Mouse (Mus musculus) midbrain, embryonic 16.5 days (tissue): ENCODE data around the gene Ppfia2. TPM values are rescaled to one million over a fixed set of nuclear protein-coding genes. Genes with fewer than 3 reads are reported as not detected.

Experiments
- ATAC-seq: fragments of 200-750 bp; cut with Nextera tagmentation; 2 replicates; pipeline ENCODE4 v1.8.0; 2017; ENCODE audit warnings: moderate TSS enrichment
- H3K27ac ChIP-seq: fragments of 300-500 bp; sonication (generic); 2 replicates; pipeline ENCODE4 v1.5.1; 2014; ENCODE audit warnings: mild to moderate bottlenecking, low read length, mixed read lengths
- H3K27me3 ChIP-seq: fragments of 300-500 bp; sonication (generic); 2 replicates; pipeline ENCODE4 v1.6.1; 2014; ENCODE audit warnings: low read depth, low read length, mixed read lengths; ENCODE audit not compliant: control insufficient read depth, insufficient read depth
- H3K36me3 ChIP-seq: fragments of 300-500 bp; sonication (generic); 2 replicates; pipeline ENCODE4 v1.6.1; 2014; ENCODE audit warnings: mild to moderate bottlenecking, low read length, moderate library complexity, mixed read lengths; ENCODE audit not compliant: control insufficient read depth, insufficient read depth
- H3K4me1 ChIP-seq: fragments of 300-500 bp; sonication (generic); 2 replicates; pipeline ENCODE4 v1.6.1; 2014; ENCODE audit warnings: mild to moderate bottlenecking, low read length, mixed read lengths; ENCODE audit not compliant: control insufficient read depth, insufficient read depth
- H3K4me2 ChIP-seq: fragments of 300-500 bp; sonication (generic); 2 replicates; pipeline ENCODE4 v1.6.1; 2014; ENCODE audit warnings: mild to moderate bottlenecking, low read length, mixed read lengths
- H3K4me3 ChIP-seq: fragments of 300-500 bp; sonication (generic); 2 replicates; pipeline ENCODE4 v1.5.1; 2014; ENCODE audit warnings: low read depth, mild to moderate bottlenecking, low read length, moderate library complexity, mixed read lengths
- H3K9ac ChIP-seq: fragments of 300-500 bp; sonication (generic); 2 replicates; pipeline ENCODE4 v1.6.1; 2014; ENCODE audit warnings: low read depth, low read length, mixed read lengths
- H3K9me3 ChIP-seq: fragments of 300-500 bp; sonication (generic); replicated peaks from 2 replicates; pipeline ENCODE4 v1.6.1; 2014; ENCODE audit warnings: mild to moderate bottlenecking, low read length, mixed read lengths; ENCODE audit not compliant: control insufficient read depth, poor library complexity, severe bottlenecking
- whole genome bisulfite sequencing: fragments of 180-500 bp; shearing (Covaris S2); extraction: QIAGEN DNeasy Blood & Tissue Kit; methylation state at CpG from one replicate; pipeline ENCODE4 v1.1.7; 2014; 5-methylcytosine and 5-hydroxymethylcytosine counted together
- polyA plus RNA-seq: library from polyadenylated mRNA; unstranded; fragments of >200 nt; fragmentation: Nextera tagmentation; extraction: Ambion mirVana; gene quantifications from 2 replicates; pipeline ENCODE4 v1.2.1, GENCODE M21; 2015

Gene Ppfia2
- polyA plus RNA-seq, 1 experiment from 2014 or later, result 39.0 TPM

DNA sequence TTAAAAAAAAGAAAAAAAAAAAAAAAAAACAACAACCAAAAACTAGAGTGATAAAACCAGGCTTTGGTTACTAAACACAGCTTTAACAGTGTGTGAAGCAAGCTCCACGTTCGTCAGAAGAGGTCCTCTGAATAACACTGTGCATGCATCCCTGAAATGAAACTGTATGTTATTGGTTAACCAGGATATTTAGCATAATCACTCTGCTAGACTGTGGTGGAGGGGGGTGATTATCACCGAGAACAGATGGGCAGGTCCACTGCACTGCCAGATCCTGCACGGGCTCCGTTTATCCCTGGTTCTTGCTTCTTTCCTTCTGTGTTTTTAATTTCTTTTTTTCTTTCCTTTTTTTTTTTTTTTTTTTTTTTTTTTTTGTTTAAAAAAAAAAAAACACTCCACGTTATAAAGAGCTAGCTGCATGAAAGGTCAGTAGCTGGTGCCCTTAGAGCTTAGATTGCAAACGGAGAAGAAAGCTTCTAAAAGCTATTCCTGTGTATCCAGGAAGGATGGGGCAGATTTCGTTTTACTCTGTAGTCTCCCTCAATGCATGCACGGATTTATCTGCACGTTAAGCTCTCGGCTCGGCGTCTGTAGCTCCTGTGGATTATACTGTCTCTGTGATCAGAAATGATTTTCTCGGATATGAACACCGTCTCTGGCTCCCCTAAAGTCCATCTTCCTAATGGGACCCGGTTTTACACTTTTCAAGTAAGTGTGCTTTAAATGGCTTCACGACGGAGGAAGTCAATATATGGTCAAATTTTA lies 162.2 kb downstream of the Ppfia2 start:
- peaks cover 15% of the 10 kb centered on the region for H3K4me1 ChIP-seq
- peak overlapping the region; percentile 22 for H3K9ac ChIP-seq
- no peaks in the 10 kb centered on the region for H3K9me3 ChIP-seq

DNA sequence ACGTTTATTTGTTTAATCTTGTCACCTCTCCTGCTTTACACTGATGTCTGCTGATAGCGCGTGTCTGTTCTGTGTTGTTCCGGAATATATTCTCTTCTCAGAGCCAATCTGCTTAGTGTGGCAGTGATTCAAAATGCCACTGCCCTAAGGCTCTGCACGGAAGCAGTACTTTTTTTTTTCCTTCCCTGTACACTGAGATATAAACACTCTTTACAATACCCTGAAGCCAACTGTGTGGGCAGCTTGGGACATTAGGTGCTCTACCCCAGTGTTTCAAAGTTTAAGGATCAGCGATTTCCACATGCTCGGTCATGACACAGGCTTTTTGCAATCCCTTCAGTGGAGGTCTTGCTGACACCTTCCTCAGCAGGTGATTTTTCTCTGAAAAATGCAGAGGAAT lies 163.8 kb downstream of the Ppfia2 start:
- 44% methylated on average over 7 of the region's 7 CpGs for WGBS
- H3K36me3 ChIP-seq, result no peaks in the 10 kb centered on the region
- ATAC-seq, result peak; percentile 19; the same call in 1 of the 2 replicates
- no peak overlapping the region for H3K9ac ChIP-seq
- peak overlapping the region; percentile 15 for H3K4me3 ChIP-seq
- H3K27ac ChIP-seq, result no peak overlapping the region
- peaks cover 15% of the 10 kb centered on the region for H3K4me1 ChIP-seq
- peak overlapping the region; percentile 43 for H3K4me2 ChIP-seq
- H3K27me3 ChIP-seq, result no peaks in the 10 kb centered on the region
- H3K9me3 ChIP-seq, result no peaks in the 10 kb centered on the region

More for the DNA sequence above, 162.2 kb downstream of the Ppfia2 start:
- peak; percentile 91 for ATAC-seq
- H3K4me3 ChIP-seq, result peak overlapping the region; percentile 34
- 12% methylated on average over 18 of the region's 18 CpGs for WGBS
- H3K36me3 ChIP-seq, result no peaks in the 10 kb centered on the region
- H3K4me2 ChIP-seq, result peak overlapping the region; percentile 47
- peak overlapping the region; percentile 51 for H3K27ac ChIP-seq
- no peaks in the 10 kb centered on the region for H3K27me3 ChIP-seq

DNA sequence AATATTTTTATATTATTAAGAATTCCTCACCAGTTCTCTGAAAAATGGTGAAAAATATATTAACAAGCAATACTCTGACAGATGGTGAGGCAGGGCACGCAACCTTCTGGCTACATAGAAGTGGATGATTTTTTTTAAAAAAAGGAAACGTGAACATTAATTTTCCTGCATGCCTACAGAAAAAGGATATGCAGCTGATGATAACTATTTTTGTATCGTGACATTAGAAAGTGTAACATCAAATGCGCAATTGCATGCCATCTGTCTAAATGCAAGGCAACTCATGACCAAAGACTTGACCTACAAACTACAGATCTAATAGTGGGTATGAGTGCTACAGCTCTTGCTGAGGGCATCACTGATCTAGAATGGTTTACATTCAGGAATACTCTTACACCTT lies 182.1 kb downstream of the Ppfia2 start:
- H3K9ac ChIP-seq, result no peak overlapping the region
- no peaks in the 10 kb centered on the region for H3K27me3 ChIP-seq
- H3K4me3 ChIP-seq, result no peak overlapping the region
- no peak overlapping the region for H3K27ac ChIP-seq
- H3K4me1 ChIP-seq, result no peaks in the 10 kb centered on the region
- no peak for ATAC-seq
- no peak overlapping the region for H3K4me2 ChIP-seq
- 94% methylated on average over 4 of the region's 4 CpGs for WGBS
- H3K36me3 ChIP-seq, result no peaks in the 10 kb centered on the region
- no peaks in the 10 kb centered on the region for H3K9me3 ChIP-seq

DNA sequence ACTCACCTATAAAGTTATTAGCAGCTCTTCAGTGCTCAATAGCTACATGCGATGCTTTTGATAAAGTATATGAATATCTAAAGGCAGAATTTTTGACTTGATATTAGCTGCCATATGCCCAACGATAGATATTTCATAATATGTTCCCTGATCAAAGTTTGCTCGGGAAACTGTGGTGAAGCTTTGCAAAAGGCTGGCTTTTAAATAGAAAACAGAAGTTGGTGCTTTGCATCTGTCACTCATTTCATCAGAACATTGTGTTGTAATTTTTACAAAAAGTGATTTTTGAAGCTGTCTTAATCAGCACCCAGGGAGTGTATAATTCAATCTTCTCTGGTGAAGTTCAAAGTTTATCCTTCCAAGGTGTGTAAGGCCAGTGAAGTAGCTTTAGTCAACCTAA lies 195.1 kb downstream of the Ppfia2 start:
- H3K4me1 ChIP-seq, result no peaks in the 10 kb centered on the region
- WGBS, result 94% methylated on average over 3 of the region's 3 CpGs

DNA sequence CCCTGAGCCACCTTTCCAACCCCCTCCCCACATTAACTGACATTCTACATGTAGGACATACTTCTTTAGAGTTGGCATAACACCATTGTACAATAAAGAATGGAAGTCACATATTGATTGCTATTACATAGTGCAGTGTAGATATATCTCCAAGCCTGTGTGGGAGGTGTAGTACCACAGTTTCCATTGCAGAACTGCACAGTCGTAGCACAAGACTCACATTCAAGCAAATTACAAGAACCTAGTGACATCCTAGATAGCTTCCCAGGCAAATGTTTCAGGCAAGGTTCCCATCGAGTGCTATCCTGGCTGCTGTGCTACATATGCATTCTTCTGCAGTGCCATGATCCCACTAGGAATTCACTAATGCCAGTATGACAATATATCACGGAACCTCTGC lies 200.0 kb downstream of the Ppfia2 start:
- no peak overlapping the region for H3K4me2 ChIP-seq
- 81% methylated on average over 3 of the region's 3 CpGs for WGBS
- no peak overlapping the region for H3K27ac ChIP-seq
- H3K27me3 ChIP-seq, result no peaks in the 10 kb centered on the region
- no peak for ATAC-seq
- H3K9ac ChIP-seq, result no peak overlapping the region
- no peaks in the 10 kb centered on the region for H3K36me3 ChIP-seq
- H3K9me3 ChIP-seq, result no peaks in the 10 kb centered on the region
- no peak overlapping the region for H3K4me3 ChIP-seq
- H3K4me1 ChIP-seq, result no peaks in the 10 kb centered on the region

More for the DNA sequence above, 195.1 kb downstream of the Ppfia2 start:
- no peak overlapping the region for H3K4me3 ChIP-seq
- ATAC-seq, result no peak
- H3K4me2 ChIP-seq, result no peak overlapping the region
- H3K9ac ChIP-seq, result no peak overlapping the region
- no peaks in the 10 kb centered on the region for H3K27me3 ChIP-seq
- H3K36me3 ChIP-seq, result no peaks in the 10 kb centered on the region
- H3K27ac ChIP-seq, result no peak overlapping the region
- H3K9me3 ChIP-seq, result no peaks in the 10 kb centered on the region; the same call in 1 of the 2 replicates

DNA sequence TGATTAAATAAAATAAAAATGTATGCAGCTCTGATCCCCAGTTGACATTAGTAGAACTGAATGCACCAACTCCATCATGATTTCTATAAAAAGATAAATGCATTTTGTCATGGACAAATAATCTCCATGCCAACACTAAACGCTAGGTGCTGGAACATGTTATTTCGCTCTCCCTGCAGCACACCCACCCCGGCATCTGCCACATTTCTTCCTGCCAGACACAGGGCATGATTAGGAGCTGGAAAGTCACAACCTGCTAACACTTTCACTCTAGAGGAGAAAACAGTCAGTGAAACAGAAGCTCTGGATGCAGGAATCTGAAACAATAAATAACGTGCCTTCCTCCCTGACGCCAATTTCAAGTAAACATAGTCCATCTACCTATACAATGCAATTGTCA lies 211.3 kb downstream of the Ppfia2 start:
- no peak overlapping the region for H3K4me2 ChIP-seq
- no peak overlapping the region for H3K4me3 ChIP-seq
- H3K27me3 ChIP-seq, result no peaks in the 10 kb centered on the region
- no peaks in the 10 kb centered on the region for H3K36me3 ChIP-seq
- no peak overlapping the region for H3K9ac ChIP-seq
- H3K9me3 ChIP-seq, result no peaks in the 10 kb centered on the region
- 75% methylated on average over 5 of the region's 5 CpGs for WGBS
- H3K4me1 ChIP-seq, result no peaks in the 10 kb centered on the region
- H3K27ac ChIP-seq, result no peak overlapping the region
- ATAC-seq, result no peak

DNA sequence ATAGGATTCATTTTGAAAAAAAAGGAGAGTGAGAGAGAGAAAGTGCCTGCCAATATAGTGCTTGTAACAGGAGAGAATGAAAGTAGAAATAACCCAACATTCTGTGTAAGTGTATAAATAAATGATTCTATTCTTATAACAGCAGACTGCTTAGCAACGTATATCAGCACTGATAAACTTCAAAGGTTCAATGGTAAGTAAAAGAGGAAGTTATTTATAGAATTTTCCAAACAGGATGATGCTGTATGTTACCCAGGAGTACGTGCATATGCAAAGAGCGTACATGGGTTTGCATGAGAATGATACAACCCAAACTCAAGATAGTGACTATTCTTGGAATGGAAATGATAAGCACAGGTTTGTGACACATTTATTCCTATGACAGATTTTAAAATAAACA lies 215.4 kb downstream of the Ppfia2 start:
- H3K4me3 ChIP-seq, result no peak overlapping the region
- H3K9me3 ChIP-seq, result no peaks in the 10 kb centered on the region
- peak; percentile 48; the same call in 1 of the 2 replicates for ATAC-seq
- no peaks in the 10 kb centered on the region for H3K36me3 ChIP-seq
- H3K27me3 ChIP-seq, result no peaks in the 10 kb centered on the region
- 84% methylated on average over 3 of the region's 3 CpGs for WGBS
- H3K27ac ChIP-seq, result no peak overlapping the region
- no peaks in the 10 kb centered on the region for H3K4me1 ChIP-seq
- no peak overlapping the region for H3K4me2 ChIP-seq
- no peak overlapping the region for H3K9ac ChIP-seq

DNA sequence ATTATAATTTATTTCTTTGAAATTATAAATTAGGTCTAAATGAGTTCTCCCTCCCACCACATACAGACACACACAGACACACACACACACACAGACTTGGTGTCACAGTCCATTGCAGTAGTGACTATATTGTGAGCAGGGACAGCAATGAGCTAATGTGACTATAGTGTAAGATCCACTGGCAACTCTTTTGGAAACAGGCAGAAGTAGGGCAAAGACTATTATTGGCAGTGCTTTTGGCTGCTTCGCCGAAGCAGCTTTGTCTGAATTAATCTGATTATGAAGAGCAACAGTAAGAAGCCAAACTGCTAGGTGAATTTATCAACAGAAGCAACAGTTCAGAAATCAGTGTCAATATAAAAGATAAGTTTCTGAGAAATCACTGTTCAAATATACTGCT lies 249.8 kb downstream of the Ppfia2 start:
- 32% methylated on average over 2 of the region's 2 CpGs for WGBS
- Histone ChIP-seq H3K4me1 (peaks cover 3% of the 10 kb centered on the region; the same call in 1 of the 2 replicates), H3K27me3 (no peaks in the 10 kb centered on the region), H3K27ac (no peak overlapping the region), H3K36me3 (no peaks in the 10 kb centered on the region), H3K9ac (no peak overlapping the region), H3K4me3 (no peak overlapping the region), H3K9me3 (no peaks in the 10 kb centered on the region; the same call in 1 of the 2 replicates), H3K4me2 (no peak overlapping the region)
- no peak for ATAC-seq

DNA sequence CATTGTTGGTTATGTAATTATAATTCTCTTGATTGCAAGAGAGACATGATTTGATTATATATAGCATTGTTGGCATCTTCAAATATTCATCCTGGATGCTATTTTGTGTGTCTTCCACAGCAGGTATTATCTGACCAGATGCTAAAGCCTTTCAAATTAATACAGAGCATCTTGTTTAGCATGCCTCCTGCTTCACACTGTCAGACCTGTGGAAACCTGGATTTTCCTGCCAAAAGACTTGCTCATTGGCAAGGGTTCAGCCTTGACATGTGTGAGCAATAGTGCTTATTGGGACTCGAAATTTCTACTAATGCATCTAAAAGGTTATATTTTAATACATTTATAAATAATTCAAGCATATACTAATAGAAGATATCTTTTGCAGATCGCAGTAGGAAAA lies 262.1 kb downstream of the Ppfia2 start:
- no peak for ATAC-seq
- no peaks in the 10 kb centered on the region for H3K36me3 ChIP-seq
- no peak overlapping the region for H3K4me3 ChIP-seq
- 80% methylated on average over 2 of the region's 2 CpGs for WGBS
- H3K4me1 ChIP-seq, result no peaks in the 10 kb centered on the region
- no peaks in the 10 kb centered on the region for H3K9me3 ChIP-seq
- no peaks in the 10 kb centered on the region for H3K27me3 ChIP-seq
- no peak overlapping the region for H3K27ac ChIP-seq
- H3K9ac ChIP-seq, result no peak overlapping the region
- no peak overlapping the region for H3K4me2 ChIP-seq
